Mouse (Mus musculus) adrenal gland, adult 8-10 months (tissue): ENCODE results near the gene Ddx28. TPM values are rescaled to one million over a fixed set of nuclear protein-coding genes. Genes with fewer than 3 reads are reported as not detected.

ENCODE experiments used
- DNase-seq: peaks from one replicate; pipeline ENCODE4 v3.0.0; 2022
- total RNA-seq, 4 experiments: library from RNA; stranded (reverse); gene quantifications; 2 replicates each; pipeline ENCODE4 v1.2.4; 2022

Gene Ddx28
- total RNA-seq, 4 experiments from 2014 or later, result 17.3 to 19.0 (median 17.9) TPM

GRCm38 (mm10) chr8:105965905-105966341 is 45.8 kb downstream of the Ddx28 start, which contains the start of gene Slc12a4:
Slc12a4 (minus strand) TSS chr8:105966097.
- peak; percentile 58 for DNase-seq

- peak; percentile 44 for DNase-seq
These were observed 46.3 kb downstream of the Ddx28 start for GRCm38 (mm10) chr8:105965266-105965904.

DNA sequence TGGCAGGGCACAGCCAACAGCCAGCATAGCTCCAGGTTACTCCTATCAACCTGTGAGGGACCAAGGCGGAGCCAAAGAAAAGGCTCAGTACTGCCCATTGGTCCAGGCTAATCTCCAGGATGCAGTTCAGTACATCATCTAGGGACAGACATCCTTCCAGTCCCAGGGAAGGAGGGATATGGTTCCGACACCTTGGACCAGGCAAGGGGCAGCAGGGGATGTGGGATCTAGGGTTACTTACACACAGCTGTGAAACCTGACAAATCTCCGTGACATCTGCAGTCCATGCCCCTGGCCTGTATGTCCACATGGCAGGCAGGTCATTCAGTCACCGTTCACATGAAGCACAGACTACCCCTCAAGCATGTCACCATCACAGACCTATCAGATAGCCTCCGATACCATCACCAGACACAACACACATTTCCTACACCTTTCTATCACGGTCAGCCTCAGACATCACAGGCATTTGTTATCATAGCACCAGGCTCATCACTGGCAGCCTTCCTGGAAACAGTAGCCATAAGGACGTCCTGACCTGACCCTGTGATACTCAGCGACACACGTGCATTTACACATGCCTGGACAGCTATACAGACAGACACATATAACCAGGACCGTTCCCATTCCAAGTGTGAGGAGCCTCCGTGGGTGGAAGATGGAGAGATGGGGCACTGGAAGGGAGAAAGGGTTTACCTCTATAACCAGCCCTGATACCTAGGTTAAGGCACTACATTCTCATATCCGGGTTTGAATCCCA is 47.0 kb downstream of the Ddx28 start:
- DNase-seq, result no peak

DNA sequence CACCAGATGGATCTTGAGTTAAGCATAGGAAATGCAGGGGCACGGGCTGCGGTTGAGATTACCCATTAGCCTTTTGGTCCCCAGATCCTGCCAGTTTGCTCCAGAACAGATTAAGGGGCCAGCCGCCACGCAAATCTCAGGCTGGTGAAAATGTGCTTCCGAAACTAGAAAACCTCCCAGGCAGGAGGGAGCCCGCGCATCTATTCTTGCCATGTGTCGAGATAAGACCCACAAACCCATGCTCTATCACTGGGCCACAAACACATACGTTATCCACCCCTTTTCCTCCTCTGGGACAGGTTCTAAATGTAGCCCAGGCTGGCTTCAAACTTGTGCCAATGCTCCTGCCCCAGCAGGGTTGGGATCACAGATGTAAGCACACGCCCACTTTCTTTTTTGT is 50.1 kb downstream of the Ddx28 start:
- DNase-seq, result no peak

DNA sequence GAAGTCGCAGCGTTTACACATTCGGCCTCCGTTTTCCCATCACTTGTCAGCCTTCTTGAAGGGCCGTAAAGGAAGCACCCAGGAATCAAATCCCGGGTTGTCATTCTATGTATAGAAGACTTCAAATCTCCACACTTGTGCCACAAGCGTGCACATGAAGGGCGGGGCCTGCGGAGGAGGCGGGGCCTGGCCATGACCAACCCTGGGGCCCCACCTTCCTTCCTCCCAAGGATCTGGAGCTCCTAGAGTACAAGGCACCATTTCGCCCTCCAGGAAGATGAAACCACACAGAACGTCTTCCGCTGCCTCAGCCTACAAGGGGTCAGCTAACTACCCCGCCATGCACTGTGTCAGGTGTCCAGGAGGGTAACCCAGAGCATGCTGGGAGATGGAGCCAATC is 50.6 kb downstream of the Ddx28 start:
- no peak for DNase-seq

Other genes with a start within 250 kb of the Ddx28 start
- 10 to 100 TPM; 25.7 to 30.1 (median 27.3) TPM for gene Ranbp10, start 184.5 kb downstream of the Ddx28 start, total RNA-seq
- gene Tsnaxip1, start 184.2 kb downstream of the Ddx28 start, total RNA-seq, result not detected
- 1 to 10 TPM; 6.2 to 9.7 (median 7.3) TPM for gene Cenpt, start 158.6 kb downstream of the Ddx28 start, total RNA-seq
- gene Thap11, start 156.8 kb downstream of the Ddx28 start, total RNA-seq, result 10 to 100 TPM; 38.2 to 45.1 (median 43.6) TPM
- 10 to 100 TPM; 28.5 to 37.2 (median 29.0) TPM for gene Nutf2, start 151.3 kb downstream of the Ddx28 start, total RNA-seq
- 10 to 100 TPM; 34.1 to 61.1 (median 46.6) TPM for gene Edc4, start 131.0 kb downstream of the Ddx28 start, total RNA-seq
- gene Nrn1l, start 118.3 kb downstream of the Ddx28 start, total RNA-seq, result 1 to 10 TPM in 3 of 4 experiments, under 1 TPM in 1; 0.75 to 2.3 (median 1.7) TPM
- 10 to 100 TPM; 34.1 to 36.1 (median 34.9) TPM for gene Pskh1, start 111.4 kb downstream of the Ddx28 start, total RNA-seq
- gene Ctrl, start 78.0 kb downstream of the Ddx28 start, total RNA-seq, result 1 to 10 TPM in 1 of 4 experiments, under 1 TPM in 2, not detected in 1; 0.78 to 1.8 (median 0.86) TPM
- 100 to 1,000 TPM in 1 of 4 experiments, 10 to 100 TPM in 3; 66.8 to 110 (median 68.4) TPM for gene Psmb10, start 73.4 kb downstream of the Ddx28 start, total RNA-seq
- gene Lcat, start 68.5 kb downstream of the Ddx28 start, total RNA-seq, result 1 to 10 TPM; 1.1 to 3.1 (median 2.2) TPM
- 10 to 100 TPM; 46.2 to 86.2 (median 68.3) TPM for gene Slc12a4, start 45.8 kb downstream of the Ddx28 start, total RNA-seq
- gene Dpep3, start 32.5 kb downstream of the Ddx28 start, total RNA-seq, result not detected
- gene Dus2, start 20.5 kb downstream of the Ddx28 start, total RNA-seq, result 10 to 100 TPM; 16.1 to 26.6 (median 22.3) TPM
- not detected for gene Dpep2nb, start 5.9 kb downstream of the Ddx28 start, total RNA-seq
- 10 to 100 TPM; 42.3 to 54.0 (median 43.6) TPM for gene Nfatc3, start 47.0 kb upstream of the Ddx28 start, total RNA-seq
- gene Esrp2, start 125.1 kb upstream of the Ddx28 start, total RNA-seq, result 1 to 10 TPM; 2.7 to 5.6 (median 4.7) TPM
- 10 to 100 TPM; 31.7 to 39.8 (median 35.4) TPM for gene Pla2g15, start 138.5 kb upstream of the Ddx28 start, total RNA-seq
- gene Slc7a6, start 157.0 kb upstream of the Ddx28 start, total RNA-seq, result 10 to 100 TPM; 16.9 to 22.5 (median 21.0) TPM
- gene Slc7a6os, start 199.1 kb upstream of the Ddx28 start, total RNA-seq, result 10 to 100 TPM; 21.4 to 32.1 (median 28.3) TPM
- 10 to 100 TPM; 26.2 to 30.4 (median 29.1) TPM for gene Prmt7, start 199.1 kb upstream of the Ddx28 start, total RNA-seq